Comparison of ENCODE assay signal across 22 mouse cellular contexts in the genomic region with DNA sequence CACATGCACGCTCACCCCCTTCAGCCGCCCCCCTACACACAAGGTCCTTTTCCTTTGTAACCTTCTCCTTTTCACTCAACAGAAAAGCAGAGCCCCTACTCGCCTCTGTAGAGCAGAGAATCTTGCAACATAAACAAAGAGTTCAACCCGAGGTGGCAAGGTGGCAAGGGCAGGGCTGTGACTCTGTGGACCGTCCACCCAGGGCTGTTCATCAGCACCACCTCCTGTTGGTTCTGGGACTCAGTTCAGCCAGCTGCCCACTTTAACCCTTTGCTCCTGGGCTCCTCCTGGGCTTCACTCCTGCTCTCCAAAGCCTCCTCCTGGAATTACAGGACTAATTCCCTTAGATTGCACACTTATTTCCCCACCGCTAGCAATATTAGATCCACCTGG. TPM values are rescaled to one million over a fixed set of nuclear protein-coding genes. Genes with fewer than 3 reads are reported as not detected.
DNase-seq lines count a peak whose midpoint lies in the region; ATAC-seq and TF ChIP-seq lines count a peak whose summit lies in the region.
"Had no signal": no experiment of that assay in that cellular context is flagged by ENCODE, and none has a peak within 500 bp of the region (broad histone marks: within the 10 kb centered on the region; RNA-seq: fewer than 3 reads in every experiment).

No protein-coding gene starts in this region.

- no peak overlapping the region for H3K4me2 ChIP-seq in liver, embryonic 12.5 days
- no peak overlapping the region for H3K4me2 ChIP-seq in liver, embryonic 11.5 days
- H3K4me2 ChIP-seq in liver, embryonic 15.5 days: no peak overlapping the region
- H3K4me2 ChIP-seq: heart, embryonic 12.5 days; hindbrain, embryonic 13.5 days; lung, embryonic 15.5 days; midbrain, embryonic 15.5 days had no signal

- 0 out of 2 replicates have a peak overlapping the region, but pooled peaks have one; percentile 9 for H3K27ac ChIP-seq in liver, embryonic 12.5 days
- no peak overlapping the region for H3K27ac ChIP-seq in liver, embryonic 11.5 days (ENCODE audit: low read depth, low read length)
- peak overlapping the region; percentile 25; the same call in 1 of the 2 replicates for H3K27ac ChIP-seq in liver, embryonic 15.5 days (replicated peaks)
- H3K27ac ChIP-seq: gastrocnemius, adult 2 months; heart, adult 2 months; hindbrain, embryonic 13.5 days; layer of hippocampus, adult 2 months; lung, embryonic 15.5 days; midbrain, embryonic 10.5 days; midbrain, embryonic 15.5 days had no signal

- H3K9ac ChIP-seq in liver, embryonic 12.5 days: no peak overlapping the region
- no peak overlapping the region for H3K9ac ChIP-seq in liver, embryonic 11.5 days (ENCODE audit: low read depth, low read length)
- H3K9ac ChIP-seq in liver, embryonic 15.5 days: no peak overlapping the region
- H3K9ac ChIP-seq: heart, embryonic 12.5 days; hindbrain, embryonic 13.5 days; lung, embryonic 15.5 days; midbrain, embryonic 15.5 days had no signal

- CTCF ChIA-PET in Patski (lab: Charles Lee): interaction anchor here (1.6 kb wide), 1 partner anchor 27 kb away, joined by 3 read pairs; no protein-coding TSS in a partner anchor

- H3K36me3 ChIP-seq in liver, embryonic 12.5 days: no peaks in the 10 kb centered on the region
- H3K36me3 ChIP-seq in liver, embryonic 11.5 days (ENCODE audit: control insufficient read depth, insufficient read depth, low read length): no peaks in the 10 kb centered on the region
- H3K36me3 ChIP-seq in liver, embryonic 15.5 days (replicated peaks): no peaks in the 10 kb centered on the region
- H3K36me3 ChIP-seq: heart, embryonic 12.5 days; hindbrain, embryonic 13.5 days; lung, embryonic 15.5 days; midbrain, embryonic 10.5 days; midbrain, embryonic 15.5 days had no signal

- peak; percentile 28; the same call in 1 of the 2 replicates for ATAC-seq in liver, embryonic 12.5 days
- no peak for ATAC-seq in liver, embryonic 11.5 days (replicated peaks; ENCODE audit: low FRiP score)
- peak; percentile 24 for ATAC-seq in Patski
- no peak for ATAC-seq in liver, embryonic 15.5 days (ENCODE audit: insufficient read depth)
- ATAC-seq in megakaryocyte progenitor cell, adult 5-6 weeks (replicated peaks; ENCODE audit: poor library complexity): peak; percentile 21
- ATAC-seq: forebrain, embryonic 14.5 days; midbrain, embryonic 15.5 days had no signal

- no peak for DNase-seq in liver, embryonic 11.5 days (ENCODE audit: low spot score)
- DNase-seq in Patski (ENCODE audit: low read depth, low spot score): no peak
- DNase-seq in thymus, postnatal 10 days (ENCODE audit: low spot score in 2 of 2): no peak
- no peak for DNase-seq in embryo, embryonic 11 days
- DNase-seq in retina, postnatal 1 day: no peak
- DNase-seq: kidney, adult 11 months; left cerebral cortex, postnatal 4 days; right cerebral cortex, adult 18-20 months; spleen, adult 18-20 months; thymus, adult 2 months had no signal

- POLR2A ChIA-PET in Patski (lab: Charles Lee): no interaction called here

- no peak overlapping the region for H3K4me3 ChIP-seq in liver, embryonic 12.5 days
- no peak overlapping the region for H3K4me3 ChIP-seq in liver, embryonic 11.5 days (ENCODE audit: low read depth, low read length)
- H3K4me3 ChIP-seq in liver, embryonic 15.5 days (replicated peaks): no peak overlapping the region
- H3K4me3 ChIP-seq: gastrocnemius, adult 2 months; heart, adult 2 months; heart, embryonic 12.5 days; hindbrain, embryonic 13.5 days; layer of hippocampus, adult 2 months; lung, embryonic 15.5 days; midbrain, embryonic 10.5 days; midbrain, embryonic 15.5 days had no signal

- no peaks in the 10 kb centered on the region for H3K9me3 ChIP-seq in liver, embryonic 12.5 days (replicated peaks)
- H3K9me3 ChIP-seq in liver, embryonic 11.5 days (ENCODE audit: control insufficient read depth, low read length): no peaks in the 10 kb centered on the region
- no peaks in the 10 kb centered on the region for H3K9me3 ChIP-seq in liver, embryonic 15.5 days (replicated peaks)
- H3K9me3 ChIP-seq: heart, embryonic 12.5 days; hindbrain, embryonic 13.5 days; lung, embryonic 15.5 days; midbrain, embryonic 10.5 days; midbrain, embryonic 15.5 days had no signal

- WGBS in liver, embryonic 12.5 days (ENCODE audit: insufficient replicate concordance): 58% methylated on average over 6 of the region's 6 CpGs
- WGBS in liver, embryonic 11.5 days: 55% methylated on average over 6 of the region's 6 CpGs
- 54% methylated on average over 6 of the region's 6 CpGs for WGBS in liver, embryonic 15.5 days (ENCODE audit: insufficient replicate concordance)

- no peak for TF ChIP-seq CTCF in Patski (IDR thresholded peaks at IDR 0.05)

- no peaks in the 10 kb centered on the region for H3K27me3 ChIP-seq in liver, embryonic 12.5 days (replicated peaks)
- H3K27me3 ChIP-seq in liver, embryonic 11.5 days (replicated peaks; ENCODE audit: control insufficient read depth, insufficient read depth, low read length): no peaks in the 10 kb centered on the region
- H3K27me3 ChIP-seq in Patski: no peaks in the 10 kb centered on the region
- H3K27me3 ChIP-seq in liver, embryonic 15.5 days: no peaks in the 10 kb centered on the region
- H3K27me3 ChIP-seq: heart, embryonic 12.5 days; hindbrain, embryonic 13.5 days; lung, embryonic 15.5 days; midbrain, embryonic 15.5 days had no signal

- in situ Hi-C loops in Patski (cut with MboI; ENCODE audit: low pct_unique_long_range_greater_than_20kb): no loop called here

- peaks cover 64% of the 10 kb centered on the region for H3K4me1 ChIP-seq in liver, embryonic 12.5 days
- peaks cover 26% of the 10 kb centered on the region for H3K4me1 ChIP-seq in liver, embryonic 11.5 days (replicated peaks; ENCODE audit: control insufficient read depth, insufficient read depth, low read length)
- peaks cover 59% of the 10 kb centered on the region for H3K4me1 ChIP-seq in liver, embryonic 15.5 days (replicated peaks)
- H3K4me1 ChIP-seq: heart, embryonic 12.5 days; hindbrain, embryonic 13.5 days; lung, embryonic 15.5 days; midbrain, embryonic 15.5 days had no signal

RNA-seq across cellular contexts. Expression of a gene that starts 12.7 kb away (rescaled TPM):
- polyA plus RNA-seq in liver, embryonic 12.5 days (2016; fragmentation: Nextera tagmentation; extraction: Ambion mirVana): 9.3 and 9.4 TPM in 2 replicates
- 13.0 and 14.3 TPM in 2 replicates for polyA plus RNA-seq in liver, embryonic 11.5 days (2014; fragmentation: Nextera tagmentation; extraction: Ambion mirVana)
- 12.3 TPM for polyA plus RNA-seq in Patski (2021)
- 13.3 and 14.5 TPM in 2 replicates for polyA plus RNA-seq in liver, embryonic 15.5 days (2015; fragmentation: Nextera tagmentation; extraction: Ambion mirVana)
- total RNA-seq in megakaryocyte progenitor cell, adult 5-6 weeks (2015): 22.3 and 28.9 TPM in 2 replicates
- 27.4 and 27.6 TPM in 2 replicates for total RNA-seq in megakaryocyte progenitor cell, adult 5-6 weeks (2017)

Comparison
In these comparisons a context has a peak if more than half of its experiments do, and no peak if none do; other contexts are left out.
1. ATAC-seq: peak in liver, embryonic 12.5 days (single experiment), Patski (single experiment) and megakaryocyte progenitor cell, adult 5-6 weeks (single experiment); none in liver, embryonic 11.5 days (single experiment) and liver, embryonic 15.5 days (single experiment).